17 mouse cellular contexts compared by ENCODE assay signal in the genomic region with DNA sequence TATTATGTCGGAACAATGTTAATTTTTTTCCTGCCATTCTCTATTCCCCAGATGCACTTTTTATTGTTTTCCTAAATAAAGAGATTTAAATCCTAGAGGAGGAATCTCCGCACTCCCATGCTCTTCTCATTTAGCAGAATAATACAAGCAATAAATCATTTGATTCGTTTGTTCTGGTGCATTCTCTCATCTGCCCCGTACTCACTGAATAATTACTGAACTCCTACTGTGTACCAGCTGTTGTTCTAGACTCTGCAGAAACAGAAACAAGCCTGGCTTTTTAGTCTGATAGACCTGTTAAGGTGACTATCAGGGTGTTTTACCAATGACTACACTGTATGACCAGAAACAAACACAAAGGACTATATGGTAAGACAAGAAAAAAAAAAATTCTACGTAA. TPM values are rescaled to one million over a fixed set of nuclear protein-coding genes. Genes with fewer than 3 reads are reported as not detected.
"Had no signal": no experiment of that assay in that cellular context is flagged by ENCODE, and none has a peak within 500 bp of the region (broad histone marks: within the 10 kb centered on the region; RNA-seq: fewer than 3 reads in every experiment).

No protein-coding gene starts in this region.

- H3K27me3 ChIP-seq: kidney, embryonic 15.5 days; limb, embryonic 13.5 days; midbrain, embryonic 13.5 days had no signal

- H3K4me2 ChIP-seq: kidney, embryonic 15.5 days; limb, embryonic 13.5 days; midbrain, embryonic 13.5 days had no signal

- H3K9ac ChIP-seq: kidney, embryonic 15.5 days; limb, embryonic 13.5 days; liver, embryonic 14.5 days; midbrain, embryonic 13.5 days had no signal

- DNase-seq: kidney, adult 2 months; kidney, postnatal 36 days; layer of hippocampus, adult 9-11 months; left cerebral cortex, postnatal 4 days; lung, adult 18-20 months; retina, postnatal 1 day; right cerebral cortex, postnatal 4 days; spleen, adult 18-20 months; thymus, adult 18-20 months; thymus, postnatal 14 days had no signal

- H3K9me3 ChIP-seq: kidney, embryonic 15.5 days; limb, embryonic 13.5 days; midbrain, embryonic 13.5 days had no signal

- H3K36me3 ChIP-seq: kidney, embryonic 15.5 days; limb, embryonic 13.5 days; midbrain, embryonic 13.5 days had no signal

- H3K4me1 ChIP-seq: midbrain, embryonic 13.5 days had no signal

- H3K27ac ChIP-seq: kidney, embryonic 15.5 days; limb, embryonic 13.5 days; liver, embryonic 14.5 days; midbrain, embryonic 13.5 days had no signal

- H3K4me3 ChIP-seq: kidney, embryonic 15.5 days; limb, embryonic 13.5 days; midbrain, embryonic 13.5 days; myocyte had no signal

- ATAC-seq: midbrain, embryonic 13.5 days had no signal

RNA-seq across cellular contexts. Expression of a gene that starts 29.7 kb away (rescaled TPM):
- total RNA-seq: liver, adult 2 months; megakaryocyte-erythroid progenitor cell, adult 5-6 weeks had no signal
- polyA plus RNA-seq: liver, adult 2 months; myocyte had no signal
